In genomic region chr4:148000202-148000772, GRCm38 (mm10) we compare ENCODE assay signal across 10 mouse cellular contexts. TPM values are rescaled to one million over a fixed set of nuclear protein-coding genes. Genes with fewer than 3 reads are reported as not detected.
A peak's percentile ranks its signal among the peaks of the same experiment; 100 is the strongest.
DNase-seq lines count a peak whose midpoint lies in the region; ATAC-seq lines count a peak whose summit lies in the region.
"Had no signal": no experiment of that assay in that cellular context is flagged by ENCODE, and none has a peak within 500 bp of the region (broad histone marks: within the 10 kb centered on the region; RNA-seq: fewer than 3 reads in every experiment).

TSS of gene Nppa (plus strand) at chr4:148000722.

- H3K4me3 ChIP-seq in limb, embryonic 11.5 days (ENCODE audit: low read depth, low read length), result no peak within 1 kb of the TSS
- no peak within 1 kb of the TSS for H3K4me3 ChIP-seq in limb, embryonic 10.5 days
- no peak within 1 kb of the TSS for H3K4me3 ChIP-seq in forebrain, embryonic 15.5 days
- H3K4me3 ChIP-seq in heart, embryonic 16.5 days (ENCODE audit: low read length), result peak within 1 kb of the TSS; percentile 26
- H3K4me3 ChIP-seq in midbrain, embryonic 13.5 days (replicated peaks), result no peak within 1 kb of the TSS

- H3K36me3 ChIP-seq in limb, embryonic 11.5 days (ENCODE audit: control insufficient read depth, insufficient read depth, low read length), result peaks cover 4% of the 10 kb centered on the region
- H3K36me3 ChIP-seq in limb, embryonic 10.5 days, result peaks cover 21% of the 10 kb centered on the region
- peaks cover 14% of the 10 kb centered on the region for H3K36me3 ChIP-seq in forebrain, embryonic 15.5 days
- no peaks in the 10 kb centered on the region for H3K36me3 ChIP-seq in heart, embryonic 16.5 days (ENCODE audit: control insufficient read depth, insufficient read depth)
- peaks cover 26% of the 10 kb centered on the region for H3K36me3 ChIP-seq in midbrain, embryonic 13.5 days

- no peaks in the 10 kb centered on the region for H3K9me3 ChIP-seq in limb, embryonic 11.5 days (ENCODE audit: control insufficient read depth, low read length)
- no peaks in the 10 kb centered on the region for H3K9me3 ChIP-seq in limb, embryonic 10.5 days (replicated peaks)
- H3K9me3 ChIP-seq in forebrain, embryonic 15.5 days, result no peaks in the 10 kb centered on the region
- no peaks in the 10 kb centered on the region for H3K9me3 ChIP-seq in heart, embryonic 16.5 days (replicated peaks; ENCODE audit: control insufficient read depth, low read length)
- no peaks in the 10 kb centered on the region for H3K9me3 ChIP-seq in midbrain, embryonic 13.5 days

- peaks cover 5% of the 10 kb centered on the region; the same call in 1 of the 2 replicates for H3K4me1 ChIP-seq in limb, embryonic 11.5 days (ENCODE audit: control insufficient read depth, insufficient read depth, low read length)
- peaks cover 16% of the 10 kb centered on the region for H3K4me1 ChIP-seq in limb, embryonic 10.5 days
- 0 out of 2 replicates have a peak, but pooled peaks cover 4% of the 10 kb centered on the region for H3K4me1 ChIP-seq in forebrain, embryonic 15.5 days
- H3K4me1 ChIP-seq in heart, embryonic 16.5 days (ENCODE audit: control insufficient read depth, insufficient read depth, low read length), result peaks cover 11% of the 10 kb centered on the region
- H3K4me1 ChIP-seq in midbrain, embryonic 13.5 days (replicated peaks), result peaks cover 28% of the 10 kb centered on the region

- no peak within 1 kb of the TSS for H3K4me2 ChIP-seq in limb, embryonic 11.5 days (ENCODE audit: low read depth, severe bottlenecking)
- H3K4me2 ChIP-seq in forebrain, embryonic 15.5 days (replicated peaks), result no peak within 1 kb of the TSS
- H3K4me2 ChIP-seq in heart, embryonic 16.5 days (ENCODE audit: low read depth, low read length), result peak within 1 kb of the TSS; percentile 7; the same call in 1 of the 2 replicates
- H3K4me2 ChIP-seq in midbrain, embryonic 13.5 days (replicated peaks), result peak within 1 kb of the TSS; percentile 2; the same call in 1 of the 2 replicates

- no peak within 1 kb of the TSS for H3K27ac ChIP-seq in limb, embryonic 11.5 days (replicated peaks; ENCODE audit: low read depth, low read length)
- H3K27ac ChIP-seq in limb, embryonic 10.5 days, result no peak within 1 kb of the TSS
- 0 out of 2 replicates have a peak within 1 kb of the TSS, but pooled peaks have one; percentile 25 for H3K27ac ChIP-seq in forebrain, embryonic 15.5 days (replicated peaks)
- peak within 1 kb of the TSS; percentile 52 for H3K27ac ChIP-seq in heart, embryonic 16.5 days (ENCODE audit: low read length)
- peak within 1 kb of the TSS; percentile 80 for H3K27ac ChIP-seq in midbrain, embryonic 13.5 days

- peak within 1 kb of the TSS; percentile 12; the same call in 1 of the 2 replicates for H3K9ac ChIP-seq in limb, embryonic 11.5 days (ENCODE audit: low read length)
- H3K9ac ChIP-seq in forebrain, embryonic 15.5 days (replicated peaks), result no peak within 1 kb of the TSS
- H3K9ac ChIP-seq in heart, embryonic 16.5 days (ENCODE audit: low read length), result no peak within 1 kb of the TSS
- H3K9ac ChIP-seq in midbrain, embryonic 13.5 days (replicated peaks), result peak within 1 kb of the TSS; percentile 28; the same call in 1 of the 2 replicates

- no peaks in the 10 kb centered on the region for H3K27me3 ChIP-seq in limb, embryonic 11.5 days (ENCODE audit: control insufficient read depth, insufficient read depth, low read length)
- H3K27me3 ChIP-seq in limb, embryonic 10.5 days (ENCODE audit: low read depth, poor library complexity, severe bottlenecking), result no peaks in the 10 kb centered on the region
- no peaks in the 10 kb centered on the region for H3K27me3 ChIP-seq in forebrain, embryonic 15.5 days
- no peaks in the 10 kb centered on the region for H3K27me3 ChIP-seq in heart, embryonic 16.5 days (ENCODE audit: control insufficient read depth, insufficient read depth, low read length)
- no peaks in the 10 kb centered on the region for H3K27me3 ChIP-seq in midbrain, embryonic 13.5 days

- no peak for DNase-seq in limb, embryonic 11.5 days (ENCODE audit: low spot score)
- DNase-seq in limb, embryonic 10.5 days (ENCODE audit: low spot score), result no peak
- no peak for DNase-seq in urinary bladder, postnatal 10 days (ENCODE audit: low spot score)
- no peak for DNase-seq in embryo, embryonic 11 days
- DNase-seq in spleen, postnatal 10 days (ENCODE audit: low spot score in 2 of 2), result no peak

- no peak for ATAC-seq in limb, embryonic 11.5 days (ENCODE audit: insufficient number of reproducible peaks, low FRiP score, low TSS enrichment, low read depth)
- ATAC-seq in forebrain, embryonic 15.5 days (replicated peaks), result peak; percentile 37; the same call in 1 of the 2 replicates
- ATAC-seq in heart, embryonic 16.5 days (replicated peaks; ENCODE audit: extremely low read depth, insufficient read depth, low FRiP score), result peak; percentile 72
- ATAC-seq in midbrain, embryonic 13.5 days, result peak; percentile 57

- WGBS in limb, embryonic 11.5 days, result 28% methylated on average over 12 of the region's 12 CpGs
- WGBS in limb, embryonic 10.5 days, result 38% methylated on average over 12 of the region's 12 CpGs
- whole genome bisulfite sequencing in forebrain, embryonic 15.5 days, result 50% methylated on average over 12 of the region's 12 CpGs
- WGBS in heart, embryonic 16.5 days, result 17% methylated on average over 12 of the region's 12 CpGs
- 39% methylated on average over 12 of the region's 12 CpGs for WGBS in midbrain, embryonic 13.5 days

RNA-seq across cellular contexts. Expression of gene Nppa, which starts in this region (rescaled TPM):
- 0.31 and 2.0 TPM in 2 replicates for polyA plus RNA-seq in limb, embryonic 11.5 days (2014; fragmentation: Nextera tagmentation; extraction: Ambion mirVana)
- polyA plus RNA-seq in limb, embryonic 10.5 days (2016; fragmentation: Nextera tagmentation; extraction: Ambion mirVana), result 2.2 and 7.7 TPM in 2 replicates
- 0.76 and 1.6 TPM in 2 replicates for polyA plus RNA-seq in forebrain, embryonic 15.5 days (2015; fragmentation: Nextera tagmentation; extraction: Ambion mirVana)
- 4,431 and 6,649 TPM in 2 replicates for polyA plus RNA-seq in heart, embryonic 16.5 days (2015; fragmentation: Nextera tagmentation; extraction: Ambion mirVana)
- 2.5 and 3.4 TPM in 2 replicates for polyA plus RNA-seq in midbrain, embryonic 13.5 days (2015; fragmentation: Nextera tagmentation; extraction: Ambion mirVana)
- polyA plus RNA-seq: gonadal fat pad, adult 2 months; liver, adult 2 months had no signal

Comparison
In these comparisons a context has a peak if more than half of its experiments do, and no peak if none do; other contexts are left out.
1. RNA of gene Nppa (polyA plus RNA-seq): 4,431 to 6,649 TPM in heart, embryonic 16.5 days; 2.2 to 7.7 TPM in limb, embryonic 10.5 days, 2.5 to 3.4 TPM in midbrain, embryonic 13.5 days, 0.31 to 2.0 TPM in limb, embryonic 11.5 days and 0.76 to 1.6 TPM in forebrain, embryonic 15.5 days; every median in the first group is over 100 times any median in the second.
2. H3K27ac ChIP-seq: peak in forebrain, embryonic 15.5 days (single experiment), heart, embryonic 16.5 days (single experiment) and midbrain, embryonic 13.5 days (single experiment); none in limb, embryonic 11.5 days (single experiment) and limb, embryonic 10.5 days (single experiment).
3. H3K4me2 ChIP-seq: peak in heart, embryonic 16.5 days (single experiment) and midbrain, embryonic 13.5 days (single experiment); none in limb, embryonic 11.5 days (single experiment) and forebrain, embryonic 15.5 days (single experiment).
4. H3K9ac ChIP-seq: peak in limb, embryonic 11.5 days (single experiment) and midbrain, embryonic 13.5 days (single experiment); none in forebrain, embryonic 15.5 days (single experiment) and heart, embryonic 16.5 days (single experiment).